Mouse (Mus musculus) stomach, postnatal 0 days (tissue): ENCODE data around the gene Chchd3. TPM values are rescaled to one million over a fixed set of nuclear protein-coding genes. Genes with fewer than 3 reads are reported as not detected.

Source experiments
- ATAC-seq: fragments of 200-750 bp; cut with Nextera tagmentation; 2 replicates; pipeline ENCODE4 v1.8.0; 2017; ENCODE audit not compliant: low FRiP score, low TSS enrichment
- DNase-seq: peaks from one replicate; pipeline ENCODE4 v3.0.0-alpha.2; 2016; ENCODE audit warnings: low spot score
- H3K27ac ChIP-seq: fragments of 300-500 bp; sonication (generic); replicated peaks from 2 replicates; pipeline ENCODE4 v1.5.1; 2014; ENCODE audit warnings: mild to moderate bottlenecking, control low read depth
- H3K27me3 ChIP-seq: fragments of 300-500 bp; sonication (generic); 2 replicates; pipeline ENCODE4 v1.6.1; 2014; ENCODE audit warnings: low read length; ENCODE audit not compliant: control insufficient read depth, insufficient read depth
- H3K36me3 ChIP-seq: fragments of 300-500 bp; sonication (generic); 2 replicates; pipeline ENCODE4 v1.6.1; 2014; ENCODE audit warnings: low read length, mixed read lengths; ENCODE audit not compliant: control insufficient read depth, insufficient read depth
- H3K4me1 ChIP-seq: fragments of 300-500 bp; sonication (generic); replicated peaks from 2 replicates; pipeline ENCODE4 v1.6.1; 2014; ENCODE audit warnings: antibody characterized with exemption; ENCODE audit not compliant: control insufficient read depth, insufficient read depth
- H3K4me2 ChIP-seq: fragments of 300-500 bp; sonication (generic); replicated peaks from 2 replicates; pipeline ENCODE4 v1.6.1; 2014; ENCODE audit warnings: low read depth, mild to moderate bottlenecking, control low read depth, moderate library complexity
- H3K4me3 ChIP-seq: fragments of 300-500 bp; sonication (generic); 2 replicates; pipeline ENCODE4 v1.5.1; 2014; ENCODE audit warnings: low read depth, low read length, control low read depth
- H3K9ac ChIP-seq: fragments of 300-500 bp; sonication (generic); 2 replicates; pipeline ENCODE4 v1.6.1; 2014; ENCODE audit warnings: mild to moderate bottlenecking, low read length, control low read depth, mixed read lengths
- H3K9me3 ChIP-seq: fragments of 300-500 bp; sonication (generic); 2 replicates; pipeline ENCODE4 v1.6.1; 2016; ENCODE audit warnings: low read length; ENCODE audit not compliant: control insufficient read depth
- CTCF ChIP-seq: IDR thresholded peaks from 2 replicates; pipeline ENCODE4 v1.5.1; 2016; ENCODE audit warnings: antibody characterized with exemption, low read depth, mild to moderate bottlenecking, moderate library complexity
- EP300 ChIP-seq: optimal IDR thresholded peaks from 2 replicates; pipeline ENCODE3; 2016; ENCODE audit warnings: antibody characterized with exemption
- WGBS: fragments of 180-500 bp; shearing (Covaris S2); extraction: QIAGEN DNeasy Blood & Tissue Kit; methylation state at CpG from one replicate; pipeline ENCODE4 v1.1.7; 2014; 5-methylcytosine and 5-hydroxymethylcytosine counted together
- polyA plus RNA-seq: library from polyadenylated mRNA; unstranded; fragments of >200 nt; fragmentation: Nextera tagmentation; extraction: Ambion mirVana; gene quantifications from 2 replicates; pipeline ENCODE4 v1.2.1, GENCODE M21; 2015

The Chchd3 gene
- polyA plus RNA-seq, 1 experiment from 2014 or later, result 91.0 TPM

DNA sequence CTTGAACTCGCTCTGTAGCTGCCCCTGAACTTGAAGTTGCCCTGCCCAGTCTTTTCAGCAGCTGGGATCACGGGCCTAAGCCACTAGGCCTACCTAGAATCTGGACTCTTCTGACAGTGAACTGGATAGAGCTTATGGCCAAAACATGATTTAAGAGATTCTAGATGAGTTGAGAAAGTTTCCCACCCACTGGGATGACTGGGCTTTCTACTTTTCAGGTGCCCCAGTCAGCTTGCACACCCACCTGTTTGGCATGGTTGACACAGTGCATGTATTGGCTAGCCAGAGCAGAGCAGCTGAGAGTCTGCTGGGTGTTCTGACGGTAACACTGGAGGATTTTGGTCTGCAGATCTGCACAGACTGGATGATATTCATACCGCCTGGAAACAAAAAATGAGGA, 256.4 kb downstream of the Chchd3 start:
- no peaks in the 10 kb centered on the region for H3K4me1 ChIP-seq
- 94% methylated on average over 4 of the region's 4 CpGs for WGBS

DNA sequence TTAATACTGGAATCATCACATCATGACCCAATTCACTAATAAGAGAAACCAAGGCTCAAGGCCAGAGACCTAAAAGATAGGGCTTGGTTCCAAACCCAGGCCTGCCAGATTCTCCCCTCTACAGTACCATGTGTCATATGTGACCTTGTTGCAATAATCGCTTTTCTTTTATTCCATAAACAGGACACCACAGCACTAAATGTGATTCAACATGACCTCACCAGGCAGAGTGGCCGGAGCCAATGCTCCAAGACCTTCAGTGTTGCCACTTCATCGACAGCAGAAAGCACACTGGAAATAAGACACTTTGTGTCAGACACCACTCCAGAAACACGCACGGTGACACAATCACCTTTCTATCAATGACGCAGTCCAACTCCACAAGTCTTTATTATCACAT, 258.3 kb downstream of the Chchd3 start:
- WGBS, result 94% methylated on average over 6 of the region's 6 CpGs

More for the DNA sequence above, 256.4 kb downstream of the Chchd3 start:
- TF ChIP-seq CTCF (no peak), EP300 (no peak)
- Histone ChIP-seq H3K4me3 (no peak overlapping the region), H3K27ac (no peak overlapping the region), H3K9ac (no peak overlapping the region), H3K27me3 (no peaks in the 10 kb centered on the region), H3K4me2 (no peak overlapping the region), H3K9me3 (no peaks in the 10 kb centered on the region), H3K36me3 (peaks cover 2% of the 10 kb centered on the region; the same call in 1 of the 2 replicates)
- no peak for DNase-seq
- ATAC-seq, result no peak

GRCm38 (mm10) chr6:32797525-32797924, 262.5 kb downstream of the Chchd3 start:
- 57% methylated on average over 4 of the region's 4 CpGs for WGBS

More for the DNA sequence above, 258.3 kb downstream of the Chchd3 start:
- TF ChIP-seq CTCF, result no peak
- TF ChIP-seq EP300, result no peak
- H3K9ac ChIP-seq, result no peak overlapping the region
- H3K27ac ChIP-seq, result no peak overlapping the region
- H3K27me3 ChIP-seq, result no peaks in the 10 kb centered on the region
- ATAC-seq (no peak), DNase-seq (no peak)
- H3K36me3 ChIP-seq, result peaks cover 2% of the 10 kb centered on the region; the same call in 1 of the 2 replicates
- no peak overlapping the region for H3K4me3 ChIP-seq
- H3K4me1 ChIP-seq, result no peaks in the 10 kb centered on the region
- H3K4me2 ChIP-seq, result no peak overlapping the region
- H3K9me3 ChIP-seq, result no peaks in the 10 kb centered on the region

DNA sequence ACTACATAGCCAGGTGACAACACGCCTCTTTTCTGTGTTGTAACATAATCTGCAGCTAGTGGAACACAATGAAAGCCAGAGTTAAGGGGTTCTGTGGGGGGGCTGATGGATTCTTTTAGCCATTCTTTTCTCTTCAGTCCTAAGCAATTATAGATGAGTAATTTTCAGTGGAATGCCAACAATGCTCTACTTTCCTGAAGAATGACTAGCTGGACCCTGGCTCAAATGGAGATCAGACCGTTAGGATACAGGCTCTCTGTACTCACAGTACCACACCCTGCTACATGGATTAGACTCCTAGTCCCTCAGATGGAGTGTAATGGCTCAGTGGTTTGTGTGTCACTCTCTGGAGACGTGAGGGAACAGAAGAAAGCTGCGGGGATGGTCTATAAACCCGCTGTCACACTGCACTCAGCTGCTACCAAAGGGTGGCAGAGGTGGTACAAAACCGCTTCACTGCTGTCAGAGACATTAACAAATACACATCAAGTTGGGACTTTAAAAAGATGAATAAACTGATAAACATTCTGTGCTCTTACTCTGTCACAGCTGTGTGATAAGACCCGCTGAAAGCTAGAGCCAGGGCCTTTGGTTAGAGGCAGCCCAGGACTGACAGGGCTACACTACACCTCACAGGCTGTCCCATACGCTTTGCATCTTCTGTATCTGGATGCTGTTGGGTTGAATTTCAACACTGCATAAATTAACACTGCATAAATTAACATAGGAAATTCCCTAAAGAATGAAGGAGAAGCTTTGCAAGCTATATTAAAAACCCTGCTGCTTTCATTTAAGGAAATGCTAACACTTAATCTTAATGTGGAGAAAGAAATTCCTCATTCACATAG, 264.2 kb downstream of the Chchd3 start:
- no peak for ATAC-seq
- no peak for TF ChIP-seq CTCF
- no peak for TF ChIP-seq EP300
- H3K4me1 ChIP-seq, result no peaks in the 10 kb centered on the region
- DNase-seq, result no peak
- H3K4me3 ChIP-seq, result no peak overlapping the region
- no peak overlapping the region for H3K27ac ChIP-seq
- no peaks in the 10 kb centered on the region for H3K9me3 ChIP-seq
- no peaks in the 10 kb centered on the region for H3K27me3 ChIP-seq
- H3K9ac ChIP-seq, result no peak overlapping the region
- 56% methylated on average over 8 of the region's 8 CpGs for WGBS
- H3K4me2 ChIP-seq, result no peak overlapping the region
- no peaks in the 10 kb centered on the region for H3K36me3 ChIP-seq

More at GRCm38 (mm10) chr6:32797525-32797924, 262.5 kb downstream of the Chchd3 start:
- no peaks in the 10 kb centered on the region for H3K27me3 ChIP-seq
- no peak overlapping the region for H3K4me2 ChIP-seq
- H3K4me3 ChIP-seq, result no peak overlapping the region
- H3K9me3 ChIP-seq, result no peaks in the 10 kb centered on the region
- H3K9ac ChIP-seq, result no peak overlapping the region
- no peak overlapping the region for H3K27ac ChIP-seq
- H3K4me1 ChIP-seq, result no peaks in the 10 kb centered on the region
- DNase-seq, result no peak
- no peak for ATAC-seq
- H3K36me3 ChIP-seq, result no peaks in the 10 kb centered on the region
- TF ChIP-seq EP300 (no peak), CTCF (no peak)

GRCm38 (mm10) chr6:32793575-32793974, 266.5 kb downstream of the Chchd3 start:
- Histone ChIP-seq H3K9me3 (no peaks in the 10 kb centered on the region), H3K27me3 (no peaks in the 10 kb centered on the region), H3K9ac (no peak overlapping the region), H3K36me3 (no peaks in the 10 kb centered on the region), H3K4me2 (no peak overlapping the region), H3K4me1 (no peaks in the 10 kb centered on the region), H3K27ac (no peak overlapping the region), H3K4me3 (no peak overlapping the region)
- 91% methylated on average over 1 of the region's 1 CpGs for WGBS
- TF ChIP-seq EP300, result no peak
- DNase-seq, result no peak
- no peak for ATAC-seq

DNA sequence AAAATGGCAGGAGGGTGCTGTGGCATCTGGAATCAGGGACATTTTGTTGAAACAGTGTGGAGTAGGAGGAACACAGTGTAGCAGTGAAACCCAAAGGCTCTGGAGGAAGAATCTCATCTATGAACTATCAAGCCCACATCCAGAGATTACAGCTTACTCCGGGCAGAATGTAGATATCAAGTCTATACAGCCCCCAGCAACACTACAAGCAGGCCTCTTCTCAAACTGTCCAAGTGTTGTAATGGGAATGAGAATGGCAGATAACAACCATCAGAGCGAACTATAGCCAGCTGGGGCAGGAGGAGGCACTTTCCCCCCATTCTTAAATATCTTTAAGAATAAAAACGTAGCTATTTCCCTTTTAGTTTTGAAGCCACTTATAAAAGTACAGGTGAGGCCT, 266.9 kb downstream of the Chchd3 start:
- H3K9me3 ChIP-seq, result no peaks in the 10 kb centered on the region
- H3K27ac ChIP-seq, result no peak overlapping the region
- no peak overlapping the region for H3K4me3 ChIP-seq
- H3K4me1 ChIP-seq, result no peaks in the 10 kb centered on the region
- DNase-seq (no peak), ATAC-seq (no peak)
- H3K9ac ChIP-seq, result no peak overlapping the region
- no peak overlapping the region for H3K4me2 ChIP-seq
- no peaks in the 10 kb centered on the region for H3K27me3 ChIP-seq
- WGBS, result 92% methylated on average over 3 of the region's 3 CpGs
- H3K36me3 ChIP-seq, result no peaks in the 10 kb centered on the region
- TF ChIP-seq EP300 (no peak), CTCF (no peak)
